Mouse (Mus musculus): ENCODE measurements around the gene Sec61a2. TPM values are rescaled to one million over a fixed set of nuclear protein-coding genes. Genes with fewer than 3 reads are reported as not detected.

Gene Sec61a2
- polyA plus RNA-seq, 1 experiment from 2014 or later = 80.4 TPM

DNA sequence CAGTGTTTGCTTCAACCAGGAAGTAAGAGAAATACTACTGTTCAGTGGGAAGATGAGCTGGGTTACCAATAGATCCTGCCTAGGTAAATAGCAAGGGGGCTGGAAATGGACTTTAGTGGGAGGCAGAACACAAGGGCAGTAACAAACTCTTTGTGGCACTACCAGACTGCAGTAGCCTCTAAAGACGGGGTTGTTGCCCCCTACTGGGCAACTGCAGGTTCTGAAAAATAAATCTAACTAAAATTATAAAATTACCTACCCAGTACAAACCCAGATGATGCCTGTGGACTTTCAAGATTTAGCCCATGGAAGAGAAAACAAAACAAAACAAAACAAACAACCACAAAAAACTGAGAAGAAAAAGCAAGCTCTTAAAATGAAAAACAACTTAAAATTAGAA, 71.0 kb downstream of the Sec61a2 start:
- no peak overlapping the region for H3K4me3 ChIP-seq
- no peak overlapping the region for H3K27ac ChIP-seq
- 12% methylated on average over 1 of the region's 1 CpGs for WGBS
- H3K4me2 ChIP-seq = no peak overlapping the region
- no peaks in the 10 kb centered on the region for H3K4me1 ChIP-seq
- H3K9ac ChIP-seq = no peak overlapping the region
- H3K9me3 ChIP-seq (replicated peaks) = no peaks in the 10 kb centered on the region
- H3K36me3 ChIP-seq (ENCODE audit: poor library complexity, severe bottlenecking) = peaks cover 65% of the 10 kb centered on the region
- ATAC-seq = no peak
- H3K27me3 ChIP-seq = no peaks in the 10 kb centered on the region

DNA sequence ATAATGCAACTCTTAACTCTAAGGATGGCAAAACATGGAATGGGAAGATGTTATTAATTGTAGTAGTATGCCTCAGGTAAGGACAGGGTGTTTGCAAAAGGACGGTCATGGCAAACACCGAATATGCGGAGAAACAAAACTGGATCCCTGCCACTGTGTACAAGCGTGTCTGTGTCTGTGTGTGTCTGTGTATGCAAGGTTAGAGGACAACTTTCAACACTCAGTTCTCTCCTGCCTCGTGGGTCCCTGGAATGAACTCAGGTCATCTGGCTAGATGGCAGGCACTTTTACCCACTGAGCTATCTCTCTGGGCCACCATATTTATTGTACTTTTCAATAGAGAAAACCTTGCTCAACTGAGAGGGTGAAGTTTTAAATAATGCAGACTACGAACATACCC, 72.8 kb downstream of the Sec61a2 start:
- 92% methylated on average over 6 of the region's 6 CpGs for WGBS
- Histone ChIP-seq H3K9me3 (replicated peaks) (no peaks in the 10 kb centered on the region), H3K4me3 (no peak overlapping the region), H3K36me3 (ENCODE audit: poor library complexity, severe bottlenecking) (peaks cover 78% of the 10 kb centered on the region), H3K27ac (no peak overlapping the region), H3K4me2 (no peak overlapping the region), H3K4me1 (no peaks in the 10 kb centered on the region), H3K9ac (no peak overlapping the region), H3K27me3 (no peaks in the 10 kb centered on the region)
- no peak for ATAC-seq

DNA sequence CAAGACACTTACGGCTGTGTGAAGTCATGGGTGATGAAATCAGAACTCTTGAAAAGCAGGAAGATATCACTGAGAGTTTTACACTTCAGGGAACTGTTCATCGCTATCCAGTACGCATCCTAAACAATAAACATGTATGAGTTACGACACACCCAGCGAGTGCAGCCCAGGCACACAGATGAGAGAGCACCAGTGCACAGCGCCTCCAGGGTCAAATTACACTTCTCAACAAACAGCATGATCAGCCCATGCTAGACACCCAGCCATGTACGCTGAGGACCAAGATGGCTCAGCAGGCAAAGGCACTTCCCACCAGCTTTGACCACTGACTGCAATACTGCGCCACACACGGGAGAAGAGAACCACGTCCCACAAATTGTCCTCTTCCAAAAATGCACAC, 74.0 kb downstream of the Sec61a2 start:
- 96% methylated on average over 10 of the region's 10 CpGs for WGBS
- ATAC-seq = no peak
- Histone ChIP-seq H3K4me2 (no peak overlapping the region), H3K4me1 (no peaks in the 10 kb centered on the region), H3K27ac (no peak overlapping the region), H3K36me3 (ENCODE audit: poor library complexity, severe bottlenecking) (peaks cover 78% of the 10 kb centered on the region), H3K4me3 (no peak overlapping the region), H3K27me3 (no peaks in the 10 kb centered on the region), H3K9ac (no peak overlapping the region), H3K9me3 (replicated peaks) (no peaks in the 10 kb centered on the region)

Other genes starting within 250 kb of the Sec61a2 start
- gene Camk1d, start 180.9 kb downstream of the Sec61a2 start, polyA plus RNA-seq (2015; fragmentation: Nextera tagmentation; extraction: Ambion mirVana) = 2.8 and 3.9 TPM in 2 replicates
- gene Nudt5, start 50.4 kb downstream of the Sec61a2 start, polyA plus RNA-seq (2015; fragmentation: Nextera tagmentation; extraction: Ambion mirVana) = 56.3 and 58.4 TPM in 2 replicates
- 396 and 404 TPM in 2 replicates for gene Cdc123, start 50.3 kb downstream of the Sec61a2 start, polyA plus RNA-seq (2015; fragmentation: Nextera tagmentation; extraction: Ambion mirVana)
- gene Gm13199, start 32.5 kb downstream of the Sec61a2 start, polyA plus RNA-seq (2015; fragmentation: Nextera tagmentation; extraction: Ambion mirVana) = 2.0 and 2.3 TPM in 2 replicates
- gene Dhtkd1, start 47.4 kb upstream of the Sec61a2 start, polyA plus RNA-seq (2015; fragmentation: Nextera tagmentation; extraction: Ambion mirVana) = 4.2 and 4.6 TPM in 2 replicates
- 9.9 and 10.7 TPM in 2 replicates for gene Upf2, start 56.0 kb upstream of the Sec61a2 start, polyA plus RNA-seq (2015; fragmentation: Nextera tagmentation; extraction: Ambion mirVana)
- 1.9 and 2.4 TPM in 2 replicates for gene Proser2, start 234.8 kb upstream of the Sec61a2 start, polyA plus RNA-seq (2015; fragmentation: Nextera tagmentation; extraction: Ambion mirVana)